Mouse (Mus musculus): ENCODE data around the gene Ltbp1.

DNA sequence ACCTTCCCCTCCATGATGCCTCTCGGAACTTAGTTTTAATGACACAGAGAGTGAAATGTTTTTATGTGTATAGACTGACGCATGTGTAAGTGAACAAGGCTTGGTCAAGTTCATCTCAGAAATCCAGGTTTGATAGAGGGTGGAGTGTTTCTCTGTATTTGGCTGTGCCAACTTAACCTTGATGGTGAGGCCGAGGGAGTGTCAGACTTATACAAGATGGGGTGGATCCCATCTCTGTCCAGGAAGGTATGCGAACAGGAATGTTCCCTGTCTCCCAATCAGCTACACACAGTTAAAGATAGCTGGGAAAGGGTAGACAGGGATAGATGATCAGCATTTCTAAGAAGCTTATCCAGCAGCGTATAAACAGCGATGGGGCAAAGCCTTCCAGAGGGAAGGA lies 153.0 kb downstream of the Ltbp1 start:
- no peak for TF ChIP-seq CTCF (IDR thresholded peaks at IDR 0.05)
- no peak for TF ChIP-seq EP300 (IDR thresholded peaks at IDR 0.05; ENCODE audit: insufficient read depth, low read depth, low read length)
- no peak for TF ChIP-seq POLR2A (IDR thresholded peaks at IDR 0.05; ENCODE audit: insufficient read depth, low read depth, low read length)
